Mouse (Mus musculus): ENCODE data around the gene Gm49325.

Gene Gm49325

GRCm38 (mm10) chr10:77589117-77589516 is 16.9 kb upstream of the Gm49325 start:
- DNase-seq (ENCODE audit: low read depth, low spot score), result no peak

- DNase-seq (ENCODE audit: low read depth, low spot score), result no peak
Measured at GRCm38 (mm10) chr10:77589749-77590148, 16.2 kb upstream of the Gm49325 start.

GRCm38 (mm10) chr10:77590812-77591211 is 15.2 kb upstream of the Gm49325 start:
- DNase-seq (ENCODE audit: low read depth, low spot score), result peak; percentile 82

- DNase-seq (ENCODE audit: low read depth, low spot score), result no peak
Measured at GRCm38 (mm10) chr10:77591546-77591945, 14.5 kb upstream of the Gm49325 start.

GRCm38 (mm10) chr10:77596060-77596459 is 9.9 kb upstream of the Gm49325 start:
- no peak for DNase-seq (ENCODE audit: low read depth, low spot score)

GRCm38 (mm10) chr10:77603021-77603420 is 3.0 kb upstream of the Gm49325 start:
- no peak for DNase-seq (ENCODE audit: low read depth, low spot score)

GRCm38 (mm10) chr10:77604111-77604510 is 1.9 kb upstream of the Gm49325 start:
- DNase-seq (ENCODE audit: low read depth, low spot score), result no peak

GRCm38 (mm10) chr10:77604958-77605357 is 1.0 kb upstream of the Gm49325 start:
- no peak for DNase-seq (ENCODE audit: low read depth, low spot score)

- peak; percentile 82 for DNase-seq (ENCODE audit: low read depth, low spot score)
Measured at GRCm38 (mm10) chr10:77605368-77605767, 629 bp upstream of the Gm49325 start.

GRCm38 (mm10) chr10:77606855-77607254 is 858 bp downstream of the Gm49325 start:
- no peak for DNase-seq (ENCODE audit: low read depth, low spot score)

- no peak for DNase-seq (ENCODE audit: low read depth, low spot score)
Measured at GRCm38 (mm10) chr10:77607441-77607840, 1.4 kb downstream of the Gm49325 start.

GRCm38 (mm10) chr10:77608589-77608988 is 2.6 kb downstream of the Gm49325 start:
- no peak for DNase-seq (ENCODE audit: low read depth, low spot score)

GRCm38 (mm10) chr10:77610221-77610961 is 4.4 kb downstream of the Gm49325 start:
- DNase-seq (ENCODE audit: low read depth, low spot score), result no peak

- DNase-seq (ENCODE audit: low read depth, low spot score), result no peak
Measured at GRCm38 (mm10) chr10:77613409-77613808, 7.4 kb downstream of the Gm49325 start.

GRCm38 (mm10) chr10:77615647-77616046 is 9.7 kb downstream of the Gm49325 start:
- no peak for DNase-seq (ENCODE audit: low read depth, low spot score)

GRCm38 (mm10) chr10:77616166-77616565 is 10.2 kb downstream of the Gm49325 start:
- DNase-seq (ENCODE audit: low read depth, low spot score), result no peak

- no peak for DNase-seq (ENCODE audit: low read depth, low spot score)
Measured at GRCm38 (mm10) chr10:77616926-77617325, 10.9 kb downstream of the Gm49325 start.

- DNase-seq (ENCODE audit: low read depth, low spot score), result no peak
Measured at GRCm38 (mm10) chr10:77621546-77621945, 15.5 kb downstream of the Gm49325 start.

GRCm38 (mm10) chr10:77622055-77622988 is 16.3 kb downstream of the Gm49325 start, which contains the start of gene Ube2g2:
Gene Ube2g2 (plus strand): TSS chr10:77622275.
- peak; percentile 95 for DNase-seq (ENCODE audit: low read depth, low spot score)

GRCm38 (mm10) chr10:77623069-77623492 is 17.1 kb downstream of the Gm49325 start:
- DNase-seq (ENCODE audit: low read depth, low spot score), result peak; percentile 46

GRCm38 (mm10) chr10:77623639-77624400 is 17.8 kb downstream of the Gm49325 start:
- no peak for DNase-seq (ENCODE audit: low read depth, low spot score)

GRCm38 (mm10) chr10:77624570-77624995 is 18.6 kb downstream of the Gm49325 start:
- DNase-seq (ENCODE audit: low read depth, low spot score), result no peak
